Mouse (Mus musculus) embryonic fibroblast, embryonic 13.5 days (primary cell): ENCODE measurements around the gene Opn1mw.

Source experiments
- CTCF ChIP-seq: IDR thresholded peaks from 2 replicates; pipeline ENCODE4 v1.5.1; 2011; ENCODE audit warnings: mild to moderate bottlenecking, control low read depth, low read length, moderate library complexity, borderline replicate concordance; ENCODE audit not compliant: insufficient read depth
- POLR2A ChIP-seq: IDR thresholded peaks from 2 replicates; pipeline ENCODE4 v1.6.1; 2011; ENCODE audit warnings: low read depth, mild to moderate bottlenecking, control low read depth, low read length, moderate library complexity

DNA sequence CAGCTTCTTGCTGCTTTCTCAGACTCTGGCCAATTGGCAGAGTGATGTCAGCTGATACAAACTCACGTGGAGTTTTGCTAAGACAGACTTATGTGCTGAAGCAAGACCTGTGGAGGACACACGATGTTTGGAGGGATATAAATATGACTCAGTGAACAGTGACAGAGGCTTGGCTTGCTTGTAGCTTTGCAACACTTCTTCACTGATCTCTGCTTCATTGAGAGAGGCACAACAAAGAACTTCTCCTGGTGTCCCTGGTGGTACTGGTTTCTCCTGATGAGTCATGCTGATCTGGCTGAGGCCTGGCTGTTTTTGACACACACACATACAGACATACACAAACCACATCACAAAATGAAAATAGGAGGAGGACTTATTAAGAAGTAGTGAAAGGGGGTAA, 21.3 kb upstream of the Opn1mw start:
- TF ChIP-seq CTCF: no peak
- TF ChIP-seq POLR2A: no peak
